Mouse (Mus musculus) megakaryocyte, embryonic 14.5 days (primary cell): ENCODE data around the gene Zfp961.

Experiments
- FLI1 ChIP-seq: IDR thresholded peaks from 2 replicates; pipeline ENCODE4 v1.6.1; 2012; ENCODE audit warnings: low read length, inconsistent platforms, mixed read lengths
- GATA1 ChIP-seq: IDR thresholded peaks from 3 replicates; pipeline ENCODE4 v1.6.1; 2012; ENCODE audit warnings: mixed read lengths, low read length, inconsistent platforms, borderline replicate concordance

GRCm38 (mm10) chr8:71954666-71955065 lies 3.8 kb downstream of the Zfp961 start:
- TF ChIP-seq FLI1 (no peak), GATA1 (no peak)
